Mouse (Mus musculus) lung, adult 2 months (tissue): Measurements from ENCODE around the gene Adarb1. TPM values are rescaled to one million over a fixed set of nuclear protein-coding genes. Genes with fewer than 3 reads are reported as not detected.

Experiments used
- DNase-seq: peaks from one replicate; pipeline ENCODE4 v3.0.0; 2022
- H3K4me1 ChIP-seq: fragments of 200-500 bp; 2 replicates; pipeline ENCODE4 v1.6.1; 2011; ENCODE audit warnings: low read length; ENCODE audit not compliant: control insufficient read depth, insufficient read depth
- H3K4me3 ChIP-seq: fragments of 200-500 bp; replicated peaks from 2 replicates; pipeline ENCODE3; 2011; ENCODE audit warnings: low read depth, mild to moderate bottlenecking, control low read depth, low read length; ENCODE audit errors: extremely low read depth
- CTCF ChIP-seq: fragments of 200-500 bp; IDR thresholded peaks from 2 replicates; pipeline ENCODE4 v1.5.1; 2011; ENCODE audit warnings: mild to moderate bottlenecking, low read length, control low read depth; ENCODE audit not compliant: insufficient read depth
- POLR2A ChIP-seq: fragments of 200-500 bp; IDR thresholded peaks from 2 replicates; pipeline ENCODE4 v1.6.1; 2011; ENCODE audit warnings: low read depth, mild to moderate bottlenecking, control low read depth, low read length, borderline replicate concordance; ENCODE audit errors: extremely low read depth
- whole genome bisulfite sequencing: fragments of 180-500 bp; shearing (Covaris S2); methylation state at CpG from one replicate; pipeline ENCODE4 v1.1.7; 2018; 5-methylcytosine and 5-hydroxymethylcytosine counted together
- polyA plus RNA-seq: library from polyadenylated mRNA; depleted of rRNA; stranded (reverse); fragments of >200 nt; gene quantifications from 2 replicates; pipeline ENCODE4 v1.2.3, GENCODE M21; 2012

Adarb1 gene
- polyA plus RNA-seq, 1 experiment = 29.9 TPM

- no peak for DNase-seq
- Histone ChIP-seq H3K4me3 (no peak overlapping the region), H3K4me1 (no peaks in the 10 kb centered on the region)
- TF ChIP-seq CTCF = no peak
- no peak for TF ChIP-seq POLR2A
- 75% methylated on average over 4 of the region's 4 CpGs for WGBS
Observed at GRCm38 (mm10) chr10:77341059-77341458, 77.0 kb downstream of the Adarb1 start.

- DNase-seq = no peak
- no peak overlapping the region for H3K4me3 ChIP-seq
- TF ChIP-seq CTCF (no peak), POLR2A (no peak)
- no peaks in the 10 kb centered on the region for H3K4me1 ChIP-seq
- WGBS = 35% methylated on average over 18 of the region's 18 CpGs
Observed at GRCm38 (mm10) chr10:77339871-77340341, 78.2 kb downstream of the Adarb1 start.

GRCm38 (mm10) chr10:77333518-77333917 is 84.6 kb downstream of the Adarb1 start:
- no peak for DNase-seq
- H3K4me1 ChIP-seq = no peaks in the 10 kb centered on the region
- TF ChIP-seq CTCF (no peak), POLR2A (no peak)
- no peak overlapping the region for H3K4me3 ChIP-seq
- 58% methylated on average over 9 of the region's 9 CpGs for WGBS

- TF ChIP-seq CTCF = no peak
- TF ChIP-seq POLR2A = no peak
- WGBS = 78% methylated on average over 11 of the region's 11 CpGs
- DNase-seq = no peak
- no peak overlapping the region for H3K4me3 ChIP-seq
- H3K4me1 ChIP-seq = no peaks in the 10 kb centered on the region
Observed at GRCm38 (mm10) chr10:77329446-77330094, 88.5 kb downstream of the Adarb1 start.

GRCm38 (mm10) chr10:77324716-77325115 is 93.4 kb downstream of the Adarb1 start:
- TF ChIP-seq POLR2A = no peak
- TF ChIP-seq CTCF = no peak
- WGBS = 79% methylated on average over 6 of the region's 6 CpGs
- DNase-seq = no peak
- Histone ChIP-seq H3K4me3 (no peak overlapping the region), H3K4me1 (peaks cover 2% of the 10 kb centered on the region; the same call in 1 of the 2 replicates)

- no peak for DNase-seq
- 56% methylated on average over 8 of the region's 8 CpGs for WGBS
- no peak for TF ChIP-seq CTCF
- TF ChIP-seq POLR2A = no peak
- Histone ChIP-seq H3K4me1 (peaks cover 2% of the 10 kb centered on the region; the same call in 1 of the 2 replicates), H3K4me3 (no peak overlapping the region)
Observed at GRCm38 (mm10) chr10:77321611-77322010, 96.5 kb downstream of the Adarb1 start.

- Histone ChIP-seq H3K4me3 (no peak overlapping the region), H3K4me1 (peaks cover 2% of the 10 kb centered on the region; the same call in 1 of the 2 replicates)
- whole genome bisulfite sequencing = 72% methylated on average over 1 of the region's 1 CpGs
- TF ChIP-seq POLR2A (no peak), CTCF (no peak)
- no peak for DNase-seq
Observed at GRCm38 (mm10) chr10:77321001-77321400, 97.1 kb downstream of the Adarb1 start.

- H3K4me3 ChIP-seq = no peak overlapping the region
- DNase-seq = no peak
- no peaks in the 10 kb centered on the region for H3K4me1 ChIP-seq
- TF ChIP-seq CTCF = no peak
- WGBS = 84% methylated on average over 2 of the region's 2 CpGs
Observed at GRCm38 (mm10) chr10:77315682-77316081, 102.4 kb downstream of the Adarb1 start.

GRCm38 (mm10) chr10:77314711-77315266 is 103.3 kb downstream of the Adarb1 start:
- TF ChIP-seq POLR2A = no peak
- no peak for TF ChIP-seq CTCF
- no peaks in the 10 kb centered on the region for H3K4me1 ChIP-seq
- no peak overlapping the region for H3K4me3 ChIP-seq
- no peak for DNase-seq
- WGBS = 64% methylated on average over 9 of the region's 9 CpGs

GRCm38 (mm10) chr10:77308978-77309377 is 109.1 kb downstream of the Adarb1 start:
- Histone ChIP-seq H3K4me3 (no peak overlapping the region), H3K4me1 (no peaks in the 10 kb centered on the region)
- TF ChIP-seq CTCF = no peak
- no peak for DNase-seq
- WGBS = 55% methylated on average over 10 of the region's 10 CpGs
